Mouse (Mus musculus): Measurements from ENCODE around the gene Snx13.

Snx13 gene

GRCm38 (mm10) chr12:35191698-35192425 lies 144.9 kb downstream of the Snx13 start:
- peak; percentile 63 to 86 for DNase-seq

DNA sequence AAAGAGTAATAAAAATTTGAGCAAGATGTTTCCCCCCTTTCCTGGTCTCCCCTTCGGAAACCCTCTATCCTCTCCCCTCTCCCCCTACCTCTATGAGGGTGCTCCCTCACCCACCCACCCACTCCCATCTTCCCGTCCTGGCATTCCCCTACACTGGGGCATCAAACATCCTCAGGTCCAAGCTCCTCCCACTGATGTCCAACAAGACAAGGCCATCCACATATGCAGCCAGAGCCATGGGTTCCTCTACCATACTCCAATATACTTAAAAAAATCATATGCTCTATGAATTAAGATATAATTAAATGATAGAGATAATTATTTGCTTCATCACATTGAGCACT lies 145.4 kb downstream of the Snx13 start:
- DNase-seq = no peak

Measured in cerebellum, postnatal 25 days (tissue).